8 mouse cellular contexts compared by ENCODE assay signal in genomic region chr6:83032769-83033191, GRCm38 (mm10). TPM values are rescaled to one million over a fixed set of nuclear protein-coding genes. Genes with fewer than 3 reads are reported as not detected.
DNase-seq lines count a peak whose midpoint lies in the region; ATAC-seq lines count a peak whose summit lies in the region.

No protein-coding gene starts in this region.

- H3K27me3 ChIP-seq in heart, embryonic 14.5 days (ENCODE audit: control insufficient read depth, insufficient read depth, low read length), result peaks cover 24% of the 10 kb centered on the region
- peaks cover 23% of the 10 kb centered on the region for H3K27me3 ChIP-seq in limb, embryonic 11.5 days (ENCODE audit: control insufficient read depth, insufficient read depth, low read length)
- H3K27me3 ChIP-seq in midbrain, embryonic 10.5 days (ENCODE audit: low read depth, poor library complexity, severe bottlenecking), result peaks cover 93% of the 10 kb centered on the region
- no peaks in the 10 kb centered on the region for H3K27me3 ChIP-seq in splenic B cell, adult 2 months (ENCODE audit: control insufficient read depth, insufficient read depth, low read length, poor library complexity, severe bottlenecking)

- H3K9ac ChIP-seq in heart, embryonic 14.5 days (ENCODE audit: low read length), result peak overlapping the region; percentile 83
- H3K9ac ChIP-seq in limb, embryonic 11.5 days (ENCODE audit: low read length), result peak overlapping the region; percentile 14

- peak; percentile 60 for ATAC-seq in common myeloid progenitor, adult 5-6 weeks (replicated peaks; ENCODE audit: low read depth, poor library complexity, severe bottlenecking)
- ATAC-seq in heart, embryonic 14.5 days (ENCODE audit: insufficient number of reproducible peaks, insufficient read depth, low FRiP score, low read depth), result no peak
- peak; percentile 31 for ATAC-seq in limb, embryonic 11.5 days (ENCODE audit: insufficient number of reproducible peaks, low FRiP score, low TSS enrichment, low read depth)

- peaks cover 15 to 19% of the 10 kb centered on the region in 2 experiments for H3K4me1 ChIP-seq in heart, embryonic 14.5 days (ENCODE audit: control insufficient read depth in 2 of 2, insufficient read depth in 2 of 2, low read length in 2 of 2)
- H3K4me1 ChIP-seq in limb, embryonic 11.5 days (ENCODE audit: control insufficient read depth, insufficient read depth, low read length), result peaks cover 6% of the 10 kb centered on the region
- peaks cover 51% of the 10 kb centered on the region for H3K4me1 ChIP-seq in midbrain, embryonic 10.5 days

- 0 out of 2 replicates have a peak, but pooled peaks cover 4% of the 10 kb centered on the region for H3K36me3 ChIP-seq in heart, embryonic 14.5 days (ENCODE audit: control insufficient read depth, insufficient read depth, low read length)
- no peaks in the 10 kb centered on the region for H3K36me3 ChIP-seq in limb, embryonic 11.5 days (ENCODE audit: control insufficient read depth, insufficient read depth, low read length)
- 0 out of 2 replicates have a peak, but pooled peaks cover 5% of the 10 kb centered on the region for H3K36me3 ChIP-seq in midbrain, embryonic 10.5 days
- H3K36me3 ChIP-seq in splenic B cell, adult 2 months (ENCODE audit: control insufficient read depth, insufficient read depth, low read length, poor library complexity, severe bottlenecking), result peaks cover 8% of the 10 kb centered on the region

- peak overlapping the region; percentile 92 for H3K4me2 ChIP-seq in heart, embryonic 14.5 days (ENCODE audit: low read length)
- H3K4me2 ChIP-seq in limb, embryonic 11.5 days (ENCODE audit: low read depth, severe bottlenecking), result peak overlapping the region; percentile 59

- peak; percentile 29 for DNase-seq in heart, adult 9 months (ENCODE audit: low spot score in 2 of 2)
- DNase-seq in heart, adult 8-10 months (ENCODE audit: low spot score), result no peak
- DNase-seq in limb, embryonic 11.5 days (ENCODE audit: low spot score), result peak; percentile 73
- peak; percentile 68 for DNase-seq in midbrain, embryonic 10.5 days (ENCODE audit: low spot score)
- DNase-seq in splenic B cell, adult 2 months (ENCODE audit: low read depth, low spot score), result peak; percentile 66
- DNase-seq in cerebellum, adult 18-20 months, result no peak

- under 1% methylated on average over 31 of the region's 31 CpGs for WGBS in heart, embryonic 14.5 days
- WGBS in limb, embryonic 11.5 days, result under 1% methylated on average over 31 of the region's 31 CpGs
- 0% methylated on average over 31 of the region's 31 CpGs for WGBS in midbrain, embryonic 10.5 days

- H3K27ac ChIP-seq in heart, embryonic 14.5 days (replicated peaks in 1 of 2; ENCODE audit: control insufficient read depth in 1 of 2, insufficient read depth in 1 of 2, low read depth in 2 of 2, low read length in 2 of 2), result peak overlapping the region in 1 of 2 experiments; percentile 77; a peak in 1 of 4 replicates
- H3K27ac ChIP-seq in limb, embryonic 11.5 days (replicated peaks; ENCODE audit: low read depth, low read length), result no peak overlapping the region; the same call in 1 of the 2 replicates
- peak overlapping the region; percentile 84 for H3K27ac ChIP-seq in midbrain, embryonic 10.5 days (replicated peaks)

- no peaks in the 10 kb centered on the region for H3K9me3 ChIP-seq in heart, embryonic 14.5 days (ENCODE audit: control insufficient read depth, low read length)
- no peaks in the 10 kb centered on the region for H3K9me3 ChIP-seq in limb, embryonic 11.5 days (ENCODE audit: control insufficient read depth, low read length)
- no peaks in the 10 kb centered on the region for H3K9me3 ChIP-seq in midbrain, embryonic 10.5 days (replicated peaks)

- H3K4me3 ChIP-seq in heart, embryonic 14.5 days (ENCODE audit: control insufficient read depth in 1 of 2, insufficient read depth in 1 of 2, low read depth in 1 of 2, low read length in 2 of 2), result peak overlapping the region; percentile 68 to 75
- peak overlapping the region; percentile 50 for H3K4me3 ChIP-seq in limb, embryonic 11.5 days (ENCODE audit: low read depth, low read length)
- peak overlapping the region; percentile 60 for H3K4me3 ChIP-seq in midbrain, embryonic 10.5 days

RNA-seq across cellular contexts. Expression of gene Dok1, which starts 0.5 kb away (rescaled TPM):
- total RNA-seq in heart, adult 8-10 months (2022), result 1 to 10 TPM; 1.9 to 2.2 (median 2.0) TPM
- 13.2 and 15.2 TPM in 2 replicates for total RNA-seq in common myeloid progenitor, adult 5-6 weeks (2017)
- 4.3 and 6.4 TPM in 2 replicates for polyA plus RNA-seq in heart, embryonic 14.5 days (2014; fragmentation: Nextera tagmentation; extraction: Ambion mirVana)
- polyA plus RNA-seq in limb, embryonic 11.5 days (2014; fragmentation: Nextera tagmentation; extraction: Ambion mirVana), result 6.5 and 7.3 TPM in 2 replicates
- 8.8 and 9.9 TPM in 2 replicates for polyA plus RNA-seq in midbrain, embryonic 10.5 days (2016; fragmentation: Nextera tagmentation; extraction: Ambion mirVana)

RNA-seq across cellular contexts. Expression of gene Loxl3, which starts 1.2 kb away (rescaled TPM):
- 1 to 10 TPM; 1.7 to 2.6 (median 2.0) TPM for total RNA-seq in heart, adult 8-10 months (2022)
- total RNA-seq in common myeloid progenitor, adult 5-6 weeks (2017), result 1.4 and 2.1 TPM in 2 replicates
- polyA plus RNA-seq in heart, embryonic 14.5 days (2014; fragmentation: Nextera tagmentation; extraction: Ambion mirVana), result 3.8 and 6.2 TPM in 2 replicates
- 10.1 and 13.7 TPM in 2 replicates for polyA plus RNA-seq in limb, embryonic 11.5 days (2014; fragmentation: Nextera tagmentation; extraction: Ambion mirVana)
- polyA plus RNA-seq in midbrain, embryonic 10.5 days (2016; fragmentation: Nextera tagmentation; extraction: Ambion mirVana), result 7.9 and 9.3 TPM in 2 replicates

RNA-seq across cellular contexts. Expression of gene Aup1, which starts 21.5 kb away (rescaled TPM):
- total RNA-seq in heart, adult 8-10 months (2022), result 10 to 100 TPM; 63.1 to 78.6 (median 72.3) TPM
- 100 and 115 TPM in 2 replicates for total RNA-seq in common myeloid progenitor, adult 5-6 weeks (2017)
- polyA plus RNA-seq in heart, embryonic 14.5 days (2014; fragmentation: Nextera tagmentation; extraction: Ambion mirVana), result 87.8 and 95.5 TPM in 2 replicates
- polyA plus RNA-seq in limb, embryonic 11.5 days (2014; fragmentation: Nextera tagmentation; extraction: Ambion mirVana), result 122 and 123 TPM in 2 replicates
- 162 and 175 TPM in 2 replicates for polyA plus RNA-seq in midbrain, embryonic 10.5 days (2016; fragmentation: Nextera tagmentation; extraction: Ambion mirVana)

RNA-seq across cellular contexts. Expression of gene Htra2, which starts 22.3 kb away (rescaled TPM):
- 10 to 100 TPM; 33.9 to 37.7 (median 34.7) TPM for total RNA-seq in heart, adult 8-10 months (2022)
- 46.3 and 65.5 TPM in 2 replicates for total RNA-seq in common myeloid progenitor, adult 5-6 weeks (2017)
- polyA plus RNA-seq in heart, embryonic 14.5 days (2014; fragmentation: Nextera tagmentation; extraction: Ambion mirVana), result 42.8 and 47.6 TPM in 2 replicates
- 28.7 and 33.2 TPM in 2 replicates for polyA plus RNA-seq in limb, embryonic 11.5 days (2014; fragmentation: Nextera tagmentation; extraction: Ambion mirVana)
- 79.7 and 82.7 TPM in 2 replicates for polyA plus RNA-seq in midbrain, embryonic 10.5 days (2016; fragmentation: Nextera tagmentation; extraction: Ambion mirVana)

RNA-seq across cellular contexts. Expression of gene Dqx1, which starts 24.9 kb away (rescaled TPM):
- total RNA-seq in heart, adult 8-10 months (2022), result 1 to 10 TPM in 1 of 4 experiments, under 1 TPM in 3; 0.55 to 1.4 (median 0.84) TPM
- 0.78 TPM in 1 of 2 replicates, not detected in the other for total RNA-seq in common myeloid progenitor, adult 5-6 weeks (2017)
- 0.38 and 0.46 TPM in 2 replicates for polyA plus RNA-seq in heart, embryonic 14.5 days (2014; fragmentation: Nextera tagmentation; extraction: Ambion mirVana)
- polyA plus RNA-seq in limb, embryonic 11.5 days (2014; fragmentation: Nextera tagmentation; extraction: Ambion mirVana), result 0.35 and 0.88 TPM in 2 replicates
- 1.8 and 2.0 TPM in 2 replicates for polyA plus RNA-seq in midbrain, embryonic 10.5 days (2016; fragmentation: Nextera tagmentation; extraction: Ambion mirVana)

Comparison
In these comparisons a context has a peak if more than half of its experiments do, and no peak if none do; other contexts are left out.
1. DNase-seq: peak in heart, adult 9 months (2 of 2), limb, embryonic 11.5 days (single experiment), midbrain, embryonic 10.5 days (single experiment) and splenic B cell, adult 2 months (single experiment); none in heart, adult 8-10 months (single experiment) and cerebellum, adult 18-20 months (0 of 2).
2. Peak in every context shown above with its lines, with median percentiles within 50 percentile points of each other: H3K4me3 ChIP-seq.